In genomic region chr1:78208281-78208814, GRCm38 (mm10) we compare ENCODE assay signal across 26 mouse cellular contexts. TPM values are rescaled to one million over a fixed set of nuclear protein-coding genes. Genes with fewer than 3 reads are reported as not detected.
DNase-seq lines count a peak whose midpoint lies in the region; ATAC-seq lines count a peak whose summit lies in the region.
"Had no signal": no experiment of that assay in that cellular context is flagged by ENCODE, and none has a peak within 500 bp of the region (broad histone marks: within the 10 kb centered on the region; RNA-seq: fewer than 3 reads in every experiment).

No protein-coding gene starts in this region.

- no peak overlapping the region for H3K9ac ChIP-seq in forebrain, embryonic 14.5 days (ENCODE audit: low read length)
- H3K9ac ChIP-seq in hindbrain, embryonic 13.5 days = no peak overlapping the region
- H3K9ac ChIP-seq in midbrain, embryonic 11.5 days (ENCODE audit: low read length) = no peak overlapping the region
- H3K9ac ChIP-seq: embryonic facial prominence, embryonic 13.5 days; hindbrain, embryonic 12.5 days had no signal

- H3K27me3 ChIP-seq in forebrain, embryonic 10.5 days (ENCODE audit: poor library complexity, severe bottlenecking) = peaks cover 100% of the 10 kb centered on the region
- H3K27me3 ChIP-seq in forebrain, embryonic 14.5 days (replicated peaks; ENCODE audit: control insufficient read depth, insufficient read depth, low read length) = peaks cover 95% of the 10 kb centered on the region
- peaks cover 100% of the 10 kb centered on the region for H3K27me3 ChIP-seq in hindbrain, embryonic 10.5 days (ENCODE audit: insufficient read depth, poor library complexity, severe bottlenecking)
- H3K27me3 ChIP-seq in hindbrain, embryonic 13.5 days = peaks cover 100% of the 10 kb centered on the region
- H3K27me3 ChIP-seq in midbrain, embryonic 11.5 days (ENCODE audit: control insufficient read depth, insufficient read depth, low read length) = peaks cover 99% of the 10 kb centered on the region
- peaks cover 100% of the 10 kb centered on the region for H3K27me3 ChIP-seq in midbrain, embryonic 10.5 days (ENCODE audit: low read depth, poor library complexity, severe bottlenecking)

- H3K4me1 ChIP-seq in forebrain, embryonic 10.5 days = peaks cover 8% of the 10 kb centered on the region
- H3K4me1 ChIP-seq in forebrain, embryonic 14.5 days (ENCODE audit: control insufficient read depth, insufficient read depth, low read length) = 0 out of 2 replicates have a peak, but pooled peaks cover 2% of the 10 kb centered on the region
- peaks cover 12% of the 10 kb centered on the region for H3K4me1 ChIP-seq in hindbrain, embryonic 10.5 days (replicated peaks)
- H3K4me1 ChIP-seq in hindbrain, embryonic 13.5 days (replicated peaks) = peaks cover 10% of the 10 kb centered on the region
- H3K4me1 ChIP-seq in midbrain, embryonic 11.5 days (ENCODE audit: control insufficient read depth, insufficient read depth, low read length) = peaks cover 8% of the 10 kb centered on the region
- peaks cover 27% of the 10 kb centered on the region for H3K4me1 ChIP-seq in midbrain, embryonic 10.5 days

- 12% methylated on average over 9 of the region's 9 CpGs for WGBS in forebrain, embryonic 10.5 days
- WGBS in forebrain, embryonic 14.5 days = 9% methylated on average over 9 of the region's 9 CpGs
- 5% methylated on average over 9 of the region's 9 CpGs for WGBS in hindbrain, embryonic 10.5 days
- 9% methylated on average over 9 of the region's 9 CpGs for WGBS in hindbrain, embryonic 13.5 days
- 7% methylated on average over 9 of the region's 9 CpGs for WGBS in midbrain, embryonic 11.5 days
- 3% methylated on average over 9 of the region's 9 CpGs for WGBS in midbrain, embryonic 10.5 days

- H3K9me3 ChIP-seq in forebrain, embryonic 10.5 days = no peaks in the 10 kb centered on the region
- no peaks in the 10 kb centered on the region for H3K9me3 ChIP-seq in forebrain, embryonic 14.5 days (replicated peaks; ENCODE audit: control insufficient read depth, low read length)
- no peaks in the 10 kb centered on the region for H3K9me3 ChIP-seq in hindbrain, embryonic 10.5 days
- no peaks in the 10 kb centered on the region for H3K9me3 ChIP-seq in hindbrain, embryonic 13.5 days
- H3K9me3 ChIP-seq in midbrain, embryonic 11.5 days (ENCODE audit: control insufficient read depth, low read length) = no peaks in the 10 kb centered on the region
- no peaks in the 10 kb centered on the region for H3K9me3 ChIP-seq in midbrain, embryonic 10.5 days (replicated peaks)
- H3K9me3 ChIP-seq: embryonic facial prominence, embryonic 10.5 days; embryonic facial prominence, embryonic 13.5 days; hindbrain, embryonic 12.5 days had no signal

- no peaks in the 10 kb centered on the region for H3K36me3 ChIP-seq in forebrain, embryonic 10.5 days (replicated peaks)
- no peaks in the 10 kb centered on the region for H3K36me3 ChIP-seq in forebrain, embryonic 14.5 days (ENCODE audit: control insufficient read depth, insufficient read depth, low read length)
- H3K36me3 ChIP-seq in hindbrain, embryonic 10.5 days = no peaks in the 10 kb centered on the region
- H3K36me3 ChIP-seq in hindbrain, embryonic 13.5 days = no peaks in the 10 kb centered on the region
- no peaks in the 10 kb centered on the region for H3K36me3 ChIP-seq in midbrain, embryonic 11.5 days (ENCODE audit: control insufficient read depth, insufficient read depth, low read length)
- no peaks in the 10 kb centered on the region for H3K36me3 ChIP-seq in midbrain, embryonic 10.5 days
- H3K36me3 ChIP-seq: embryonic facial prominence, embryonic 10.5 days; embryonic facial prominence, embryonic 13.5 days; hindbrain, embryonic 12.5 days had no signal

- ATAC-seq in forebrain, embryonic 14.5 days = no peak
- ATAC-seq in hindbrain, embryonic 13.5 days (ENCODE audit: low FRiP score) = no peak
- no peak for ATAC-seq in midbrain, embryonic 11.5 days (ENCODE audit: low FRiP score)
- ATAC-seq: CD4-positive, CD25-positive, alpha-beta regulatory T cell, adult 4 months; forebrain, embryonic 16.5 days; hindbrain, embryonic 16.5 days; inflammation-experienced regulatory T-cells, adult 6 months; intestine, embryonic 16.5 days had no signal

- no peak overlapping the region for H3K4me2 ChIP-seq in forebrain, embryonic 14.5 days (ENCODE audit: low read length)
- H3K4me2 ChIP-seq in hindbrain, embryonic 13.5 days = no peak overlapping the region
- H3K4me2 ChIP-seq in midbrain, embryonic 11.5 days = no peak overlapping the region
- H3K4me2 ChIP-seq: embryonic facial prominence, embryonic 13.5 days; heart, embryonic 11.5 days; hindbrain, embryonic 12.5 days had no signal

- DNase-seq in forebrain, embryonic 10.5 days (ENCODE audit: extremely low spot score, low spot score) = peak; percentile 18
- no peak for DNase-seq in forebrain, embryonic 14.5 days (ENCODE audit: low spot score)
- DNase-seq in hindbrain, embryonic 10.5 days (ENCODE audit: low spot score) = peak; percentile 27
- DNase-seq in midbrain, embryonic 11.5 days (ENCODE audit: low spot score, missing footprints) = peak; percentile 92
- no peak for DNase-seq in midbrain, embryonic 10.5 days (ENCODE audit: low spot score)
- DNase-seq: adrenal gland, adult 2 months; adrenal gland, postnatal 14 days; cerebellum, adult 11 months; cerebellum, adult 2 months; cerebellum, adult 9-11 months; cerebellum, postnatal 25 days; gastrocnemius, postnatal 10 days; gastrocnemius, postnatal 36 days; heart, postnatal 36 days; kidney, adult 18-20 months had no signal

- H3K27ac ChIP-seq in forebrain, embryonic 10.5 days = no peak overlapping the region
- H3K27ac ChIP-seq in forebrain, embryonic 14.5 days (ENCODE audit: low read depth, low read length) = no peak overlapping the region
- H3K27ac ChIP-seq in hindbrain, embryonic 10.5 days = no peak overlapping the region
- H3K27ac ChIP-seq in hindbrain, embryonic 13.5 days = no peak overlapping the region
- no peak overlapping the region for H3K27ac ChIP-seq in midbrain, embryonic 11.5 days (ENCODE audit: low read depth, low read length)
- H3K27ac ChIP-seq in midbrain, embryonic 10.5 days (replicated peaks) = no peak overlapping the region
- H3K27ac ChIP-seq: embryonic facial prominence, embryonic 10.5 days; embryonic facial prominence, embryonic 13.5 days; hindbrain, embryonic 12.5 days had no signal

- no peak overlapping the region for H3K4me3 ChIP-seq in forebrain, embryonic 10.5 days
- H3K4me3 ChIP-seq in forebrain, embryonic 14.5 days (ENCODE audit: low read depth, low read length) = no peak overlapping the region
- no peak overlapping the region for H3K4me3 ChIP-seq in hindbrain, embryonic 10.5 days
- no peak overlapping the region for H3K4me3 ChIP-seq in hindbrain, embryonic 13.5 days
- H3K4me3 ChIP-seq in midbrain, embryonic 11.5 days (ENCODE audit: low read depth, low read length) = no peak overlapping the region
- no peak overlapping the region for H3K4me3 ChIP-seq in midbrain, embryonic 10.5 days
- H3K4me3 ChIP-seq: embryonic facial prominence, embryonic 10.5 days; embryonic facial prominence, embryonic 13.5 days; erythroblast, embryonic 14.5 days; hindbrain, embryonic 12.5 days had no signal

RNA-seq across cellular contexts. Expression of gene Pax3, which starts 11.4 kb away (rescaled TPM):
- 12.2 and 13.0 TPM in 2 replicates for polyA plus RNA-seq in forebrain, embryonic 10.5 days (2016; fragmentation: Nextera tagmentation; extraction: Ambion mirVana)
- 0.24 and 0.33 TPM in 2 replicates for polyA plus RNA-seq in forebrain, embryonic 14.5 days (2014; fragmentation: Nextera tagmentation; extraction: Ambion mirVana)
- 47.6 and 54.6 TPM in 2 replicates for polyA plus RNA-seq in hindbrain, embryonic 10.5 days (2016; fragmentation: Nextera tagmentation; extraction: Ambion mirVana)
- 17.6 and 24.4 TPM in 2 replicates for polyA plus RNA-seq in hindbrain, embryonic 13.5 days (2015; fragmentation: Nextera tagmentation; extraction: Ambion mirVana)
- polyA plus RNA-seq in midbrain, embryonic 11.5 days (2014; fragmentation: Nextera tagmentation; extraction: Ambion mirVana) = 38.1 and 41.5 TPM in 2 replicates
- polyA plus RNA-seq in midbrain, embryonic 10.5 days (2016; fragmentation: Nextera tagmentation; extraction: Ambion mirVana) = 33.6 and 34.3 TPM in 2 replicates
- polyA plus RNA-seq: adrenal gland, adult 2 months; CD4-positive, CD25-positive, alpha-beta regulatory T cell, adult 4 months; erythroblast, embryonic 14.5 days; forebrain, embryonic 16.5 days; inflammation-experienced regulatory T-cells, adult 6 months; intestine, embryonic 16.5 days had no signal

Comparison
In these comparisons a context has a peak if more than half of its experiments do, and no peak if none do; other contexts are left out.
1. DNase-seq: peak in forebrain, embryonic 10.5 days (single experiment), hindbrain, embryonic 10.5 days (single experiment) and midbrain, embryonic 11.5 days (single experiment); none in forebrain, embryonic 14.5 days (single experiment) and midbrain, embryonic 10.5 days (single experiment).